Mouse (Mus musculus): ENCODE data around the gene Asic3. TPM values are rescaled to one million over a fixed set of nuclear protein-coding genes. Genes with fewer than 3 reads are reported as not detected.
A peak's percentile ranks its signal among the peaks of the same experiment; 100 is the strongest.

Gene Asic3
- total RNA-seq, 2 experiments from 2014 or later = 0.25 TPM; not detected in 1

- DNase-seq = peak in 1 of 2 experiments; percentile 34
- intact Hi-C loops (cut with DNase I) = no loop called here
Observed at GRCm38 (mm10) chr5:24413938-24414337, 746 bp downstream of the Asic3 start.

GRCm38 (mm10) chr5:24416222-24416736, 3.1 kb downstream of the Asic3 start:
- DNase-seq = peak; percentile 45 to 60
- intact Hi-C loops (cut with DNase I) = loop anchor here (1.0 kb wide), 1 partner anchor 54 kb away; no protein-coding TSS in a partner anchor

GRCm38 (mm10) chr5:24417587-24417986, 4.4 kb downstream of the Asic3 start:
- DNase-seq = no peak
- intact Hi-C loops (cut with DNase I) = no loop called here

- intact Hi-C loops (cut with DNase I) = no loop called here
- no peak for DNase-seq
Observed at GRCm38 (mm10) chr5:24420381-24420780, 7.2 kb downstream of the Asic3 start.

- intact Hi-C loops (cut with DNase I) = no loop called here
- DNase-seq = peak; percentile 95 to 98
Observed at GRCm38 (mm10) chr5:24423129-24424003, 10.2 kb downstream of the Asic3 start, which contains the start of the genes Cdk5 and Slc4a2. Gene Cdk5, minus strand, starts transcription at chr5:24423530. Gene Slc4a2, plus strand, starts transcription at chr5:24423837.

- DNase-seq = no peak
- intact Hi-C loops (cut with DNase I) = no loop called here
Observed at GRCm38 (mm10) chr5:24424004-24424781, 11.0 kb downstream of the Asic3 start.

GRCm38 (mm10) chr5:24424861-24425411, 11.7 kb downstream of the Asic3 start:
- intact Hi-C loops (cut with DNase I) = no loop called here

GRCm38 (mm10) chr5:24425421-24426036, 12.3 kb downstream of the Asic3 start:
- intact Hi-C loops (cut with DNase I) = loop anchor here (2.0 kb wide), 1 partner anchor 17 kb away; no protein-coding TSS in a partner anchor
- DNase-seq = peak; percentile 31 to 41

More at GRCm38 (mm10) chr5:24424861-24425411, 11.7 kb downstream of the Asic3 start:
- peak; percentile 75 to 84 for DNase-seq

- no peak for DNase-seq
- intact Hi-C loops (cut with DNase I) = loop anchor here (2.0 kb wide), 1 partner anchor 17 kb away; no protein-coding TSS in a partner anchor
Observed at GRCm38 (mm10) chr5:24426037-24426432, 12.8 kb downstream of the Asic3 start.

- intact Hi-C loops (cut with DNase I) = loop anchor here (2.0 kb wide), 1 partner anchor 16 kb away; no protein-coding TSS in a partner anchor
- DNase-seq = no peak
Observed at GRCm38 (mm10) chr5:24426556-24427284, 13.5 kb downstream of the Asic3 start.

- no peak for DNase-seq
- intact Hi-C loops (cut with DNase I) = loop anchor here (2.0 kb wide), 1 partner anchor 16 kb away; no protein-coding TSS in a partner anchor
Observed at GRCm38 (mm10) chr5:24427285-24427633, 14.1 kb downstream of the Asic3 start.

- intact Hi-C loops (cut with DNase I) = loop anchor here (2.0 kb wide), 1 partner anchor 15 kb away; no protein-coding TSS in a partner anchor
- no peak for DNase-seq
Observed at GRCm38 (mm10) chr5:24427981-24428402, 14.8 kb downstream of the Asic3 start.

GRCm38 (mm10) chr5:24428596-24428995, 15.4 kb downstream of the Asic3 start:
- intact Hi-C loops (cut with DNase I) = no loop called here
- no peak for DNase-seq

GRCm38 (mm10) chr5:24433993-24434392, 20.8 kb downstream of the Asic3 start:
- no peak for DNase-seq
- intact Hi-C loops (cut with DNase I) = no loop called here

- intact Hi-C loops (cut with DNase I) = no loop called here
- no peak for DNase-seq
Observed at GRCm38 (mm10) chr5:24441187-24441586, 28.0 kb downstream of the Asic3 start.

- no peak for DNase-seq
Observed at GRCm38 (mm10) chr5:24442029-24442428, 28.8 kb downstream of the Asic3 start.

GRCm38 (mm10) chr5:24443204-24443603, 30.0 kb downstream of the Asic3 start:
- intact Hi-C loops (cut with DNase I) = loop anchor here (2.0 kb wide), 1 partner anchor 16 kb away; no protein-coding TSS in a partner anchor
- no peak for DNase-seq

More at GRCm38 (mm10) chr5:24442029-24442428, 28.8 kb downstream of the Asic3 start:
- intact Hi-C loops (cut with DNase I) = loop anchor here (2.0 kb wide), 1 partner anchor 15 kb away; no protein-coding TSS in a partner anchor

- DNase-seq = no peak
- intact Hi-C loops (cut with DNase I) = loop anchor here (2.0 kb wide), 1 partner anchor 17 kb away; no protein-coding TSS in a partner anchor
Observed at GRCm38 (mm10) chr5:24443927-24444326, 30.7 kb downstream of the Asic3 start.

Data from gastrocnemius, postnatal 36 days (tissue).